Mouse (Mus musculus) olfactory bulb, adult 2 months (tissue): Measurements from ENCODE around the gene Actn4.

Experiments used
- CTCF ChIP-seq: fragments of 200-500 bp; IDR thresholded peaks from 2 replicates; pipeline ENCODE4 v1.5.1; 2012; ENCODE audit warnings: low read depth, mild to moderate bottlenecking, low read length, moderate library complexity; ENCODE audit not compliant: insufficient read depth
- POLR2A ChIP-seq: fragments of 200-500 bp; IDR thresholded peaks from 2 replicates; pipeline ENCODE4 v1.6.1; 2012; ENCODE audit warnings: mild to moderate bottlenecking, low read depth, low read length, moderate library complexity; ENCODE audit not compliant: insufficient read depth

- no peak for TF ChIP-seq POLR2A
- no peak for TF ChIP-seq CTCF
Observed at GRCm38 (mm10) chr7:28921178-28921577, 41.0 kb downstream of the Actn4 start.
